Mouse (Mus musculus): ENCODE data around the gene Carhsp1. TPM values are rescaled to one million over a fixed set of nuclear protein-coding genes. Genes with fewer than 3 reads are reported as not detected.
A peak's percentile ranks its signal among the peaks of the same experiment; 100 is the strongest.

Gene Carhsp1
- total and polyA plus RNA-seq, 2 experiments from 2014 or later: 42.7 to 71.6 TPM

DNA sequence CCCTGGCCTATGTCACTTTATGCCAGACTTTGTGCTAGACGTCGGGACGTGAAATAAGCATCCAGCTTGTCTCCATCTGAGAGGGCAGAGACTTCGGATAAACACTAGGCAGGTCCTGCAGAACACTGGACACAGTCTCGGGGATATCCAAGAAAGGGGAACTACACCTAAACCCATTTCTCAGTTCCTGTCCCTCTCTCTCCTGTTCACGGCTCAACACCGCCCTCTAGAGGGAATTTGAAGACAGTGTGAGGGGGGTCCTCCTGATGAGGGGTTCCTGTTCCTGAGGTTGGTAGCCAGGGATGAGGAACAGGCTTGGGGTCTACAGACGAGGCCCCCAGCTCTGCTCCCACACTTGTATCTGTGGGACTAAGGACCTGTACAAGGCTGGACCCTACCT is 2.2 kb upstream of the Carhsp1 start:
- TF ChIP-seq CTCF (IDR thresholded peaks at IDR 0.05; ENCODE audit: low read depth): peak; percentile 83
- TF ChIP-seq EP300 (IDR thresholded peaks at IDR 0.05; ENCODE audit: low read depth): no peak
- H3K4me3 ChIP-seq (ENCODE audit: low read depth, low read length): no peak overlapping the region
- H3K9me3 ChIP-seq (replicated peaks; ENCODE audit: control insufficient read depth, low read length): no peaks in the 10 kb centered on the region
- H3K4me1 ChIP-seq (ENCODE audit: control insufficient read depth, insufficient read depth): peaks cover 18% of the 10 kb centered on the region
- H3K36me3 ChIP-seq (replicated peaks; ENCODE audit: control insufficient read depth, insufficient read depth, low read length): no peaks in the 10 kb centered on the region
- no peak overlapping the region for H3K27ac ChIP-seq (ENCODE audit: low read depth)
- peak overlapping the region; percentile 13; the same call in 1 of the 2 replicates for H3K4me2 ChIP-seq (ENCODE audit: low read depth, low read length)
- H3K27me3 ChIP-seq (ENCODE audit: control insufficient read depth, insufficient read depth, low read length): no peaks in the 10 kb centered on the region
- H3K9ac ChIP-seq (replicated peaks; ENCODE audit: low read depth, low read length): no peak overlapping the region
- 5% methylated on average over 8 of the region's 8 CpGs for WGBS
- DNase-seq (ENCODE audit: low spot score) (no peak), ATAC-seq (ENCODE audit: insufficient read depth, low read depth) (no peak)

- H3K27me3 ChIP-seq (ENCODE audit: control insufficient read depth, insufficient read depth, low read length): no peaks in the 10 kb centered on the region
- no peaks in the 10 kb centered on the region for H3K36me3 ChIP-seq (replicated peaks; ENCODE audit: control insufficient read depth, insufficient read depth, low read length)
- no peak overlapping the region for H3K4me3 ChIP-seq (ENCODE audit: low read depth, low read length)
- DNase-seq (ENCODE audit: low spot score) (no peak), ATAC-seq (ENCODE audit: insufficient read depth, low read depth) (no peak)
- no peak overlapping the region for H3K4me2 ChIP-seq (ENCODE audit: low read depth, low read length)
- H3K27ac ChIP-seq (ENCODE audit: low read depth): no peak overlapping the region
- peaks cover 24% of the 10 kb centered on the region for H3K4me1 ChIP-seq (ENCODE audit: control insufficient read depth, insufficient read depth)
- H3K9ac ChIP-seq (replicated peaks; ENCODE audit: low read depth, low read length): no peak overlapping the region
- TF ChIP-seq CTCF (IDR thresholded peaks at IDR 0.05; ENCODE audit: low read depth) (no peak), EP300 (IDR thresholded peaks at IDR 0.05; ENCODE audit: low read depth) (no peak)
- WGBS: 70% methylated on average over 6 of the region's 6 CpGs
- no peaks in the 10 kb centered on the region for H3K9me3 ChIP-seq (replicated peaks; ENCODE audit: control insufficient read depth, low read length)
Measured at GRCm38 (mm10) chr16:8673343-8673742, 1.4 kb upstream of the Carhsp1 start.

GRCm38 (mm10) chr16:8672811-8673210 is 856 bp upstream of the Carhsp1 start:
- Histone ChIP-seq H3K36me3 (replicated peaks; ENCODE audit: control insufficient read depth, insufficient read depth, low read length) (no peaks in the 10 kb centered on the region), H3K27me3 (ENCODE audit: control insufficient read depth, insufficient read depth, low read length) (no peaks in the 10 kb centered on the region), H3K4me3 (ENCODE audit: low read depth, low read length) (no peak overlapping the region), H3K27ac (ENCODE audit: low read depth) (no peak overlapping the region), H3K4me1 (ENCODE audit: control insufficient read depth, insufficient read depth) (peaks cover 29% of the 10 kb centered on the region), H3K9ac (replicated peaks; ENCODE audit: low read depth, low read length) (no peak overlapping the region), H3K4me2 (ENCODE audit: low read depth, low read length) (no peak overlapping the region), H3K9me3 (replicated peaks; ENCODE audit: control insufficient read depth, low read length) (no peaks in the 10 kb centered on the region)
- DNase-seq (ENCODE audit: low spot score): no peak
- TF ChIP-seq CTCF (IDR thresholded peaks at IDR 0.05; ENCODE audit: low read depth) (no peak), EP300 (IDR thresholded peaks at IDR 0.05; ENCODE audit: low read depth) (no peak)
- ATAC-seq (ENCODE audit: insufficient read depth, low read depth): no peak

DNA sequence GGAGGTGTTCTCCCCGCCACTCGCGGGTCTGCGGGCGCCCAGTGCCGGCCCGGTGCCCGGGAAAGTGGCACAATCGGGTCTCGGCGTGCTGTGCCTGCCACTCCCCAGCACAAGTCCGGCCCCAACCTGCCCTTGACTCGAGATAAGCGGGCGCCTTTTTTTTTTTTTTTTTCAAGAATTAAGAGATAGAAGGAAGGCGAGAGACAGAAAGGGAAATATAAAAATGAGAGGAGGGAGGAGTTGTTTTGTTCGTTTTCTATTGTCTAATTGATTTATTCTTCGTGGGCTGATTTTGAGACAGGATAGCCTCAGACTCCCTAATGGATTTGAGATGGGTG is 364 bp upstream of the Carhsp1 start:
- no peak for DNase-seq (ENCODE audit: low spot score)
- Histone ChIP-seq H3K4me2 (ENCODE audit: low read depth, low read length) (peak overlapping the region; percentile 79), H3K27me3 (ENCODE audit: control insufficient read depth, insufficient read depth, low read length) (no peaks in the 10 kb centered on the region), H3K9ac (replicated peaks; ENCODE audit: low read depth, low read length) (no peak overlapping the region), H3K36me3 (replicated peaks; ENCODE audit: control insufficient read depth, insufficient read depth, low read length) (no peaks in the 10 kb centered on the region), H3K4me3 (ENCODE audit: low read depth, low read length) (peak overlapping the region; percentile 72), H3K4me1 (ENCODE audit: control insufficient read depth, insufficient read depth) (peaks cover 34% of the 10 kb centered on the region), H3K9me3 (replicated peaks; ENCODE audit: control insufficient read depth, low read length) (no peaks in the 10 kb centered on the region), H3K27ac (ENCODE audit: low read depth) (no peak overlapping the region)
- 1% methylated on average over 18 of the region's 18 CpGs for WGBS
- TF ChIP-seq EP300 (IDR thresholded peaks at IDR 0.05; ENCODE audit: low read depth) (no peak), CTCF (IDR thresholded peaks at IDR 0.05; ENCODE audit: low read depth) (no peak)
- ATAC-seq (ENCODE audit: insufficient read depth, low read depth): no peak

DNA sequence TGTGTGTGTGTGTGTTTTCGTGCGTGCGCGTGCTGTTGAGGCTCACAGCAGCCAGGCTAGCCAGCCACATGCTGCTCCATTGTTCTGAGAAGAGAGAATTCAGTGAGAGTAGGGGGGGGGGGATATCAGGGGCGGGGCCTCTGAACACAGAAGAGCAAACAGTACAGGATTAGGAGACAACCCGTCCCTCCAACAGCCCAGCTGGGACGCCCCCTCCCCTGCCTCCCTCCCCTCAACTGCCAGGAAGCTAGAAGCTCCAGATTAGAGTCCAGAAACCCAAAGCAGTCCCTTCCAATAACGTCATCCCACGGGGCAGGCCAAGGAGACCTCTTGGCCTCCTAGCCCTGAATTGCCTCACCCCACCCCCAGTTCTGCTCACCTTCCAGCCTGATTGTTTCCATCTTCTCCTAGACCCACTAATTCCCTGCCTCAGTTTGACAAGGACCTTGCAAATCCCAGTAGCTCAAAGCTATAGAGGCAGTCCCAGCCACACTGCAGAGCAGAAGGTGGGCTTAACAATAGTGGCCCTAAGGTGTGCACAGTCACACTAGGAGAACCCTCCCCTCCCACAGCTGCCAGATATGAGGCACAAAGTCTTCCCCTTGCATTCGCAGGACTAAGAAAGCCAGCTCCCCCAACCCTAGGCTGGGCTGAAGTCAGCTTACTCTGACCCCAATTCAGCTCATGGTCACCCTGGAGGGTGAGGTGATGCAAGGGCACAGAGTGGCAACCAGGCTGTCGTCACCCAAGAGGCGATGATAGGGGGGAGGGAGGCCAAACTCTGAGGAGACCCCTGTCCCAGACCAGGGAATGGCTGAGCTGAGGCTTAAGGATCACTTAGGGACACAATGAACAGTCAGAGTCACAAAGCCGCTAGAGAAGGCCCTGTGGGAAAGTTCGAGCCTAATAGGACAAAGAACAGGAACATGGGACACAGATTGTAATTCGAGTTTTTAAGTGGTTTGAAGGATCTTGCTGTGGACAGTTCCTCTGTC is 1.6 kb downstream of the Carhsp1 start:
- 16% methylated on average over 15 of the region's 15 CpGs for WGBS
- DNase-seq (ENCODE audit: low spot score): no peak
- TF ChIP-seq EP300 (IDR thresholded peaks at IDR 0.05; ENCODE audit: low read depth) (no peak), CTCF (IDR thresholded peaks at IDR 0.05; ENCODE audit: low read depth) (no peak)
- Histone ChIP-seq H3K4me1 (ENCODE audit: control insufficient read depth, insufficient read depth) (peaks cover 50% of the 10 kb centered on the region), H3K27me3 (ENCODE audit: control insufficient read depth, insufficient read depth, low read length) (no peaks in the 10 kb centered on the region), H3K27ac (ENCODE audit: low read depth) (peak overlapping the region; percentile 88), H3K36me3 (replicated peaks; ENCODE audit: control insufficient read depth, insufficient read depth, low read length) (no peaks in the 10 kb centered on the region), H3K9ac (replicated peaks; ENCODE audit: low read depth, low read length) (peak overlapping the region; percentile 51), H3K4me2 (ENCODE audit: low read depth, low read length) (peak overlapping the region; percentile 79), H3K4me3 (ENCODE audit: low read depth, low read length) (peak overlapping the region; percentile 72), H3K9me3 (replicated peaks; ENCODE audit: control insufficient read depth, low read length) (no peaks in the 10 kb centered on the region)
- ATAC-seq (ENCODE audit: insufficient read depth, low read depth): no peak
